Mouse (Mus musculus): ENCODE measurements around the gene Pla1a. TPM values are rescaled to one million over a fixed set of nuclear protein-coding genes. Genes with fewer than 3 reads are reported as not detected.

Pla1a gene
- total and polyA plus RNA-seq, 2 experiments, result 55.2 to 82.1 TPM

DNA sequence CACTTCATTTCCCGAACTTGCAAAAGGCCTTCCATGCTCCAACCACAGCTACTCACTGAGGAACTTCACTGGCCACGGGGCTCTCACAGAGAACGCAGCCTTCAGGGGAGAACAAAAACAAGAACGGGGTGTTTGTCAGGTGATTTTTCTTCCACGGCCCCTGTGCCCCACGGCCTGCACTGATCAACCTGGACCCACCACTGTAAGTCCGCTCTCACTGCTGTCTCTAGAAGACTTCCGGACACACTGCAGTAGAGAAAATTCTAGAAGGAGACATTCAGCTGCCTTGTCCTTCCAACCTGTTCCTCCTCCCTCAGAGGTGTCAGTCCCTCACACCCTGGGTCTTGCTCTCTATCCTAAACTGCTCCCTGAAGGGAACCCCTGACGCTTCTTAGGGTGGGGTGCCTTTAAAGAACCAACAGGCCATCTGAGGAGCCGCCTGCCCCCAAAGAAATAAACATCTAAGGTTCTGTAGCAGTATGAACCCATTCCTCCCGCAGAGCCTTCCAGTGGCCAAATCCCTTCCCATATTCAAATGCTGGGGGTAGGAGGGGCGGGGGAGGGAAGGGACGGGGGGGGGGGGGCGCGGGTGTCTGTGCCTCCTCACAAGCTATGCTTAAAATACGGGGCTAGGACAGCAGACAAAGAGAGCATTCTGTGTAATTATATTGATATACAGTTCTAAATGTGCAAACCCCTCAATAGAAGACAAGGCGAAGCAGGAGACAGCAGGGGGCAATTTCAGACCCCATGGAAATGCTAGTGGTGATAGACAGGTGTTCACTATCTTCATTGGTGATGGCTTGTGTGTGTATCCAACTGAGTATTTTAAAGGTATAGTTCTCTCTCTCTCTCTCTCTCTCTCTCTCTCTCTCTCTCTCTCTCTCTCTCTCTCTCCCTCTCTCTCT lies 22.8 kb upstream of the Pla1a start, which contains the start of gene Cd80:
Cd80 (plus strand) TSS at position 51 of the 908 bp plus-strand sequence.
- H3K4me1 ChIP-seq (ENCODE audit: control insufficient read depth, insufficient read depth, low read length), result peaks cover 11% of the 10 kb centered on the region
- no peak within 1 kb of the TSS for H3K4me3 ChIP-seq (ENCODE audit: insufficient read depth, low read depth, low read length)
- no peak within 1 kb of the TSS for H3K27ac ChIP-seq (replicated peaks; ENCODE audit: insufficient read depth, low read depth, low read length)
- H3K79me2 ChIP-seq (ENCODE audit: control insufficient read depth, insufficient read depth, low read length), result no peaks in the 10 kb centered on the region
- H3K36me3 ChIP-seq (ENCODE audit: control insufficient read depth, insufficient read depth, low read length), result no peaks in the 10 kb centered on the region
- no peak within 1 kb of the TSS for H3K9ac ChIP-seq (ENCODE audit: low read depth, low read length)
- WGBS, result 86% methylated on average over 17 of the region's 17 CpGs
- no peak for TF ChIP-seq POLR2A (IDR thresholded peaks at IDR 0.05; ENCODE audit: extremely low read depth, insufficient read depth, low read length)
- TF ChIP-seq CTCF (IDR thresholded peaks at IDR 0.05; ENCODE audit: low read depth, low read length), result no peak
- DNase-seq (ENCODE audit: extremely low read depth, low read depth, low spot score), result no peak
- H3K27me3 ChIP-seq (ENCODE audit: control insufficient read depth, insufficient read depth, low read length), result no peaks in the 10 kb centered on the region

DNA sequence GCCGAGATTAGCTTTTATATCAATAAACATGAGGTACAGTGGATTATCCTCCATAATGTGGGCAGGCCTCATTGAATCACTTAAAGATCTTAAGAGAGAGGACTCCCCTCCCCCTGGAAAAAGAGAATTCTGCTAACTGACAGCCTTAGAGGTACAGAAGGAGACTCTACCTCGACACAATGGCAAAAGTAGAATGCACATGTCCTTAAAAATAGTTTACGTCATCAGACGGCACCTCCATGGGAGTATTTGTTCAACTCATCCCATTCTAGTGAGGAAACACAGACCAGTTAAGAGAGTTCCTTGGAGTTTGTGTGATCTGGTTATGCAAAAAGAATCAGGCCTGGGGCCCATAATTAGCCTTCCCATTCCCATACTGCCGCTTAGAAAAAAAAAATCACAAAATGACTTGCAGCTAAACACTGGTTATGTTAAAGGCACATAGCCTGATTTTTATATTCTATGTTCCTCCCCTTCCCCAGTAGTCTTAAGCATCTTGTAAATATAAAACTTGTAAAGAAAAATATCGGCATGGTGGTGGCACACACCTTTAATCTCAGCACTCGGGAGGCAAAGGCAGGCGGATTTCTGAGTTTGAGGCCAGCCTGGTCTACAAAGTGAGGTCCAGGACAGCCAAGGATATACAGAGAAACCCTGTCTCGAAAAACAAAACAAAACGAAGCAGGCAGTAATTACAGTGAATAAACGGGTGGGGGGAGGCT lies 21.7 kb upstream of the Pla1a start:
- Histone ChIP-seq H3K27me3 (ENCODE audit: control insufficient read depth, insufficient read depth, low read length) (no peaks in the 10 kb centered on the region), H3K4me3 (ENCODE audit: insufficient read depth, low read depth, low read length) (no peak overlapping the region), H3K9ac (ENCODE audit: low read depth, low read length) (no peak overlapping the region), H3K36me3 (ENCODE audit: control insufficient read depth, insufficient read depth, low read length) (no peaks in the 10 kb centered on the region), H3K4me1 (ENCODE audit: control insufficient read depth, insufficient read depth, low read length) (peaks cover 15% of the 10 kb centered on the region), H3K79me2 (ENCODE audit: control insufficient read depth, insufficient read depth, low read length) (no peaks in the 10 kb centered on the region), H3K27ac (replicated peaks; ENCODE audit: insufficient read depth, low read depth, low read length) (no peak overlapping the region)
- 88% methylated on average over 11 of the region's 11 CpGs for WGBS
- no peak for TF ChIP-seq POLR2A (IDR thresholded peaks at IDR 0.05; ENCODE audit: extremely low read depth, insufficient read depth, low read length)
- TF ChIP-seq CTCF (IDR thresholded peaks at IDR 0.05; ENCODE audit: low read depth, low read length), result no peak
- no peak for DNase-seq (ENCODE audit: extremely low read depth, low read depth, low spot score)

DNA sequence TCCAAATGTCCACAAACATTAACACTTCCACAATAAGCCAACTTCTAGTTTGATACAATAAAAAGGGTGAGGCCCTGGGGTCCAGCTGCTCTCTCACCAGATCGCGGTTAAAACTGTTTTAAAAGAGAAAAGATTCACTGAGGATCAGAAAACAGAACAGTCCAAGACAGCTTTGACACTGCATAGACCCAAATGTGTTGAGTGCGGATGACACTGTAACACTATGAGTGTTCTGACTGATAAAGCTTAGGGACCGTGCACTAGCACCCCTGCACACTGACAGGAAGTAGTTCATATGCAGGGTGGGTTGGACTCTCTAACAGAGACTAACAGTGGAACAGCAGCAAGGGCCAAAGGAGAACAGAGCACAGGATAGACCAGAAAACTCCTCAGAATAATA lies 21.0 kb upstream of the Pla1a start:
- DNase-seq (ENCODE audit: extremely low read depth, low read depth, low spot score), result no peak
- Histone ChIP-seq H3K4me3 (ENCODE audit: insufficient read depth, low read depth, low read length) (no peak overlapping the region), H3K4me1 (ENCODE audit: control insufficient read depth, insufficient read depth, low read length) (peaks cover 15% of the 10 kb centered on the region), H3K27ac (replicated peaks; ENCODE audit: insufficient read depth, low read depth, low read length) (no peak overlapping the region), H3K36me3 (ENCODE audit: control insufficient read depth, insufficient read depth, low read length) (no peaks in the 10 kb centered on the region), H3K79me2 (ENCODE audit: control insufficient read depth, insufficient read depth, low read length) (no peaks in the 10 kb centered on the region), H3K27me3 (ENCODE audit: control insufficient read depth, insufficient read depth, low read length) (no peaks in the 10 kb centered on the region), H3K9ac (ENCODE audit: low read depth, low read length) (no peak overlapping the region)
- 90% methylated on average over 4 of the region's 4 CpGs for WGBS
- TF ChIP-seq POLR2A (IDR thresholded peaks at IDR 0.05; ENCODE audit: extremely low read depth, insufficient read depth, low read length) (no peak), CTCF (IDR thresholded peaks at IDR 0.05; ENCODE audit: low read depth, low read length) (no peak)

DNA sequence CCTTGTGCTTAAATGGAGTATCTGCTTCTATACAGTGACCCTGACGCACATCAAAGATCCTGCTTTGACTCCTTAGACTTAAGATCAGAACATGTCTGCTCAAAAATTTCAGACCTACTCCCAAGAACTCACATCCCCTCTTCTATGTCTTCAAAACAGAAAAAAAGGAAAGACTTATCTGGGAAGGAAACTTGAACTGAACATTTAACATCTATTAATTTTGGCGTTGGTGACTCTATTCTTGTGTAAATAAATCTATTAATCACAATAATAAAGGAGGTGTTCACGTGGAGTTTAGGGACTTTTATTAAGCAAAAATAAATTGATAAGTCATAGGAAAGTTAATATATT lies 20.2 kb upstream of the Pla1a start:
- WGBS, result 30% methylated on average over 3 of the region's 3 CpGs

DNA sequence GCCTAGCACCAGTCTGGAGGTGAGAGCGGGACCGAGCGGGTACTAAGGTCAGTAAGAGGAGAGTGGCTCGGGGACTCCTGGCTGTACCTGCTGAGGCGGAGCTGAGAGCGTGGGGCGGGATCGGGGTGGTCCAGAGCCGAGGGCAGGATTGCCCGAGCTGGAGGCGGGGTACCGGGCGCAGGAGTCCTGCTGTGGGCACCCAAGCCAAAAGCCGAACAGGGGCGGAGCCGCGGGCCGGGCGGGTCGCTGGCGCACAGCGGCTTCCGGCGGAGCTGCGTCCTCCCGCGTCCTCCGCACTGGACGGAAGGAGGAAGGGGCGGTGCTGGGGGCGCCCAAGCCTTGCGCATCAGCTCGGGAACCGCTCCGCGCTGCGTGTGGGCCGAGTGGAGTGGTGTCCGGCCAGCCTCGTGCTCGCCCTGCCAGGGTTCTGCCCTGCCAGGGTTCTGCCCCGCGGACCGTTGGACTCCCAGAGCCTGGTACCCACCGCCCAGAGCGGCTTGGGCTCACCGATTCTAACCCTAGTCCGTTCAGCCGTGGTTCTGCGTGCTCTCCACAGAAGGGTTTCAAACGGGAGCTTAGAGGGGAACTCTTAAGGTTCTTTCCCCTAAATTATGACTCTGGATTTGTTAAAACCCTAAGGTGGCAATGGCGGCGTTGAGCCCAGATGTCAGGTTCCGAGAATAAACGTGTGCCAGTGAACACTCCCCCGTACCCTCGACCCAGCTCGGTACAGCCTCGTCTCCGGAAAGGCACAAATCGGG lies 19.7 kb upstream of the Pla1a start, which contains the start of gene Adprh:
Adprh (minus strand) TSS at position 262 of the 761 bp plus-strand sequence.
- peak within 1 kb of the TSS; percentile 95 for H3K27ac ChIP-seq (replicated peaks; ENCODE audit: insufficient read depth, low read depth, low read length)
- H3K4me3 ChIP-seq (ENCODE audit: insufficient read depth, low read depth, low read length), result peak within 1 kb of the TSS; percentile 79
- WGBS, result under 1% methylated on average over 60 of the region's 61 CpGs
- no peaks in the 10 kb centered on the region for H3K27me3 ChIP-seq (ENCODE audit: control insufficient read depth, insufficient read depth, low read length)
- TF ChIP-seq POLR2A (IDR thresholded peaks at IDR 0.05; ENCODE audit: extremely low read depth, insufficient read depth, low read length), result peak; percentile 96
- TF ChIP-seq CTCF (IDR thresholded peaks at IDR 0.05; ENCODE audit: low read depth, low read length), result no peak
- H3K9ac ChIP-seq (ENCODE audit: low read depth, low read length), result peak within 1 kb of the TSS; percentile 90
- H3K4me1 ChIP-seq (ENCODE audit: control insufficient read depth, insufficient read depth, low read length), result peaks cover 15% of the 10 kb centered on the region
- no peaks in the 10 kb centered on the region for H3K79me2 ChIP-seq (ENCODE audit: control insufficient read depth, insufficient read depth, low read length)
- peak; percentile 93 for DNase-seq (ENCODE audit: extremely low read depth, low read depth, low spot score)
- no peaks in the 10 kb centered on the region for H3K36me3 ChIP-seq (ENCODE audit: control insufficient read depth, insufficient read depth, low read length)

More for the DNA sequence above, 20.2 kb upstream of the Pla1a start:
- Histone ChIP-seq H3K27ac (replicated peaks; ENCODE audit: insufficient read depth, low read depth, low read length) (peak overlapping the region; percentile 95), H3K4me3 (ENCODE audit: insufficient read depth, low read depth, low read length) (peak overlapping the region; percentile 79), H3K4me1 (ENCODE audit: control insufficient read depth, insufficient read depth, low read length) (peaks cover 15% of the 10 kb centered on the region), H3K27me3 (ENCODE audit: control insufficient read depth, insufficient read depth, low read length) (no peaks in the 10 kb centered on the region), H3K9ac (ENCODE audit: low read depth, low read length) (peak overlapping the region; percentile 90), H3K36me3 (ENCODE audit: control insufficient read depth, insufficient read depth, low read length) (no peaks in the 10 kb centered on the region), H3K79me2 (ENCODE audit: control insufficient read depth, insufficient read depth, low read length) (no peaks in the 10 kb centered on the region)
- TF ChIP-seq POLR2A (IDR thresholded peaks at IDR 0.05; ENCODE audit: extremely low read depth, insufficient read depth, low read length), result no peak
- TF ChIP-seq CTCF (IDR thresholded peaks at IDR 0.05; ENCODE audit: low read depth, low read length), result no peak
- no peak for DNase-seq (ENCODE audit: extremely low read depth, low read depth, low spot score)

All from liver, adult 2 months (tissue).